In genomic region chr1:187313763-187314162, GRCm38 (mm10) we compare ENCODE assay signal across 17 mouse cellular contexts.
"Had no signal": no experiment of that assay in that cellular context is flagged by ENCODE, and none has a peak within 500 bp of the region (broad histone marks: within the 10 kb centered on the region; RNA-seq: fewer than 3 reads in every experiment).

No protein-coding gene starts in this region.

- H3K4me3 ChIP-seq: megakaryocyte, embryonic 14.5 days; midbrain, embryonic 10.5 days; midbrain, embryonic 12.5 days; myocyte; neural tube, embryonic 12.5 days; stomach, embryonic 15.5 days had no signal

- DNase-seq: lung, adult 18-20 months; lung, embryonic 14.5 days; lung, postnatal 10 days; midbrain, embryonic 14.5 days; right cerebral cortex, postnatal 14 days; thymus, adult 2 months; thymus, postnatal 25 days; thymus, postnatal 4 days had no signal

- H3K27ac ChIP-seq: macrophage; midbrain, embryonic 10.5 days; midbrain, embryonic 12.5 days; neural tube, embryonic 12.5 days; stomach, embryonic 15.5 days; stomach, postnatal 0 days had no signal

- H3K4me1 ChIP-seq: midbrain, embryonic 12.5 days; neural tube, embryonic 12.5 days; stomach, embryonic 15.5 days had no signal

- H3K9me3 ChIP-seq: megakaryocyte, embryonic 14.5 days; midbrain, embryonic 10.5 days; midbrain, embryonic 12.5 days; neural tube, embryonic 12.5 days; stomach, embryonic 15.5 days had no signal

- ATAC-seq: midbrain, embryonic 16.5 days had no signal

- H3K36me3 ChIP-seq: midbrain, embryonic 10.5 days; midbrain, embryonic 12.5 days; neural tube, embryonic 12.5 days; stomach, embryonic 15.5 days had no signal

- H3K4me2 ChIP-seq: lung, embryonic 14.5 days; midbrain, embryonic 12.5 days; neural tube, embryonic 12.5 days; stomach, embryonic 15.5 days had no signal

- H3K27me3 ChIP-seq: megakaryocyte, embryonic 14.5 days; midbrain, embryonic 12.5 days; neural tube, embryonic 12.5 days; stomach, embryonic 15.5 days had no signal

- H3K9ac ChIP-seq: lung, embryonic 14.5 days; midbrain, embryonic 12.5 days; neural tube, embryonic 12.5 days; stomach, embryonic 15.5 days had no signal
